Mouse (Mus musculus) gastrocnemius, postnatal 14 days (tissue): ENCODE results near the gene Bst1. TPM values are rescaled to one million over a fixed set of nuclear protein-coding genes. Genes with fewer than 3 reads are reported as not detected.

ENCODE experiments used
- total RNA-seq, 2 experiments: library from RNA; stranded (reverse); gene quantifications; 2 replicates each; pipeline ENCODE4 v1.2.3; 2021

The Bst1 gene
- total RNA-seq, 2 experiments from 2014 or later, result 0.12 to 0.16 TPM

Other genes with a start within 250 kb of the Bst1 start
- gene Cc2d2a, start 156.5 kb upstream of the Bst1 start, total RNA-seq, result 1 to 10 TPM; 8.0 to 8.4 TPM
- gene Fbxl5, start 2.8 kb downstream of the Bst1 start, total RNA-seq, result 10 to 100 TPM; 23.9 to 25.5 TPM
- gene Cd38, start 49.7 kb downstream of the Bst1 start, total RNA-seq, result 1 to 10 TPM; 5.6 to 6.2 TPM
- gene Gm7879, start 94.3 kb downstream of the Bst1 start, total RNA-seq, result 1 to 10 TPM; 5.1 to 5.2 TPM
- gene Fgfbp1, start 162.9 kb downstream of the Bst1 start, total RNA-seq, result not detected